Mouse (Mus musculus): ENCODE measurements around the gene Grb10. TPM values are rescaled to one million over a fixed set of nuclear protein-coding genes. Genes with fewer than 3 reads are reported as not detected.

Gene Grb10
- polyA plus RNA-seq, 2 experiments = 243 to 644 TPM

- ATAC-seq (ENCODE audit: low FRiP score, low read depth) (peak; percentile 4; the same call in 1 of the 2 replicates), DNase-seq (ENCODE audit: low spot score) (peak; percentile 13)
- Histone ChIP-seq H3K4me2 (replicated peaks; ENCODE audit: low read depth, low read length, severe bottlenecking) (peak overlapping the region; percentile 52), H3K27me3 (ENCODE audit: control insufficient read depth, insufficient read depth, low read length) (peaks cover 63% of the 10 kb centered on the region), H3K9ac (ENCODE audit: low read depth, low read length, severe bottlenecking) (peak overlapping the region; percentile 98), H3K4me1 (ENCODE audit: control insufficient read depth, insufficient read depth, low read length) (no peaks in the 10 kb centered on the region; the same call in 1 of the 2 replicates), H3K36me3 (ENCODE audit: control insufficient read depth, insufficient read depth, low read length) (0 out of 2 replicates have a peak, but pooled peaks cover 1% of the 10 kb centered on the region), H3K9me3 (ENCODE audit: control insufficient read depth, low read length) (no peaks in the 10 kb centered on the region), H3K27ac (replicated peaks; ENCODE audit: low read depth, low read length) (peak overlapping the region; percentile 96), H3K4me3 (replicated peaks; ENCODE audit: low read length) (peak overlapping the region; percentile 61)
- no peak for TF ChIP-seq POLR2A (IDR thresholded peaks at IDR 0.05; ENCODE audit: borderline replicate concordance, extremely low read depth, insufficient read depth, insufficient read length)
- WGBS = 6% methylated on average over 44 of the region's 48 CpGs
Measured at GRCm38 (mm10) chr11:12037689-12038469, 604 bp downstream of the Grb10 start.

- Histone ChIP-seq H3K9me3 (ENCODE audit: control insufficient read depth, low read length) (no peaks in the 10 kb centered on the region), H3K27ac (replicated peaks; ENCODE audit: low read depth, low read length) (peak overlapping the region; percentile 96), H3K4me1 (ENCODE audit: control insufficient read depth, insufficient read depth, low read length) (no peaks in the 10 kb centered on the region; the same call in 1 of the 2 replicates), H3K4me3 (replicated peaks; ENCODE audit: low read length) (peak overlapping the region; percentile 61), H3K36me3 (ENCODE audit: control insufficient read depth, insufficient read depth, low read length) (peaks cover 7% of the 10 kb centered on the region; the same call in 1 of the 2 replicates), H3K4me2 (replicated peaks; ENCODE audit: low read depth, low read length, severe bottlenecking) (peak overlapping the region; percentile 52), H3K9ac (ENCODE audit: low read depth, low read length, severe bottlenecking) (peak overlapping the region; percentile 98), H3K27me3 (ENCODE audit: control insufficient read depth, insufficient read depth, low read length) (peaks cover 70% of the 10 kb centered on the region)
- TF ChIP-seq POLR2A (IDR thresholded peaks at IDR 0.05; ENCODE audit: borderline replicate concordance, extremely low read depth, insufficient read depth, insufficient read length) = 0 out of 2 replicates have a peak, but pooled peaks have one; percentile 59
- ATAC-seq (ENCODE audit: low FRiP score, low read depth) (peak; percentile 80), DNase-seq (ENCODE audit: low spot score) (peak; percentile 75)
- WGBS = under 1% methylated on average over 36 of the region's 93 CpGs
Measured at GRCm38 (mm10) chr11:12037075-12037686, 1.3 kb downstream of the Grb10 start.

- no peaks in the 10 kb centered on the region for H3K9me3 ChIP-seq (ENCODE audit: control insufficient read depth, low read length)
- peak overlapping the region; percentile 60 for H3K4me2 ChIP-seq (replicated peaks; ENCODE audit: low read depth, low read length, severe bottlenecking)
- TF ChIP-seq POLR2A (IDR thresholded peaks at IDR 0.05; ENCODE audit: borderline replicate concordance, extremely low read depth, insufficient read depth, insufficient read length) = no peak
- peak; percentile 33 for DNase-seq (ENCODE audit: low spot score)
- H3K27me3 ChIP-seq (ENCODE audit: control insufficient read depth, insufficient read depth, low read length) = peaks cover 68% of the 10 kb centered on the region
- peak overlapping the region; percentile 61 for H3K4me3 ChIP-seq (replicated peaks; ENCODE audit: low read length)
- no peaks in the 10 kb centered on the region; the same call in 1 of the 2 replicates for H3K4me1 ChIP-seq (ENCODE audit: control insufficient read depth, insufficient read depth, low read length)
- peak overlapping the region; percentile 96 for H3K27ac ChIP-seq (replicated peaks; ENCODE audit: low read depth, low read length)
- peaks cover 7% of the 10 kb centered on the region; the same call in 1 of the 2 replicates for H3K36me3 ChIP-seq (ENCODE audit: control insufficient read depth, insufficient read depth, low read length)
- 3% methylated on average over 32 of the region's 65 CpGs for WGBS
- H3K9ac ChIP-seq (ENCODE audit: low read depth, low read length, severe bottlenecking) = peak overlapping the region; percentile 98
- 0 out of 2 replicates have a peak, but pooled peaks have one; percentile 2 for ATAC-seq (ENCODE audit: low FRiP score, low read depth)
Measured at GRCm38 (mm10) chr11:12035916-12036910, 2.3 kb downstream of the Grb10 start.

- no peak for ATAC-seq (ENCODE audit: low FRiP score, low read depth)
- H3K27ac ChIP-seq (replicated peaks; ENCODE audit: low read depth, low read length) = peak overlapping the region; percentile 96
- H3K4me3 ChIP-seq (replicated peaks; ENCODE audit: low read length) = peak overlapping the region; percentile 61
- WGBS = 5% methylated on average over 12 of the region's 12 CpGs
- H3K36me3 ChIP-seq (ENCODE audit: control insufficient read depth, insufficient read depth, low read length) = peaks cover 7% of the 10 kb centered on the region; the same call in 1 of the 2 replicates
- peak overlapping the region; percentile 60 for H3K4me2 ChIP-seq (replicated peaks; ENCODE audit: low read depth, low read length, severe bottlenecking)
- no peaks in the 10 kb centered on the region; the same call in 1 of the 2 replicates for H3K4me1 ChIP-seq (ENCODE audit: control insufficient read depth, insufficient read depth, low read length)
- no peak for TF ChIP-seq POLR2A (IDR thresholded peaks at IDR 0.05; ENCODE audit: borderline replicate concordance, extremely low read depth, insufficient read depth, insufficient read length)
- no peaks in the 10 kb centered on the region for H3K9me3 ChIP-seq (ENCODE audit: control insufficient read depth, low read length)
- H3K27me3 ChIP-seq (ENCODE audit: control insufficient read depth, insufficient read depth, low read length) = peaks cover 61% of the 10 kb centered on the region
- no peak for DNase-seq (ENCODE audit: low spot score)
- H3K9ac ChIP-seq (ENCODE audit: low read depth, low read length, severe bottlenecking) = peak overlapping the region; percentile 98
Measured at GRCm38 (mm10) chr11:12035324-12035723, 3.2 kb downstream of the Grb10 start.
